Mouse (Mus musculus): ENCODE data around the gene Cog1.
"Not testable (repeated sequence)": the region's sequence is repeated elsewhere in the genome, so short reads cannot be mapped to it uniquely, and the experiment has no call there.

Cog1 gene

DNA sequence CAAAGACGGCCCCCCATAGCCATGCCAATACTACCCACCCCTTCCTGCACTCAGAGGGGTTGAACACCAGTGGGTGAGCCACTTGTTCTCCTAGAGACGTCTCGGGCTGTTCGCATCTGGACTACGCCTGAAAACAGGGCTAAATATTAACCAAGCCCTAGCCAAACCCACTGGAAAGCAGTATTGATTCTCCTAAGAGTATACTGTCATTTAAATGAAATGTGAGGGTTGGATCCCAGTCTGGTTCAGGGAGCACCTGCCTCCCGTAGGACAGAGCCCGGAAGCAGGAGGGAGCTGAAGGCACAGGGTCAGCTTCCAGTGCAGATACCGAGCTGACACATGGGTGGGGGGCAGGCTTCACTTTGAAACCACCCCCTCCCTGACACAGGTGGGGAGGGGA, 17.1 kb upstream of the Cog1 start:
- DNase-seq (ENCODE audit: low spot score in 2 of 2) = no peak

DNA sequence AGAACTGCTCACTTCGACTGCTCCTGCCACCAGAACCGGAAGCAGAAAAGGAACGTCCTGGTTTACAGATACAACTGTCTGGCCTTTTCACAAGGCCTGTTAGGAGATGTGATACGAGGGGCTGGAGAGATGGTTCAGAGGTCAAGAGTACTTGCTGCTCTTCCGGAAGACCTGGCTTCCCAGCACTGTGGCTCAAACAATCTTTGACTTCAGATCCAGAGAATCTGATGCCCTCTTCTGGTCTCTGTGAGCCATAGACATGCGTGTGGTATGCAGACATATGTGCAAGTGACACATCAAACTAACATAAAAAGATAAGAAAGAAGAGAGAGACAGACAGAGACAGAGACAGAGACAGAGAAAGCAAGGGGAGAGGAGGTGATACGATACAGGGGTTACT, 16.7 kb upstream of the Cog1 start:
- DNase-seq (ENCODE audit: low spot score in 2 of 2) = no peak

DNA sequence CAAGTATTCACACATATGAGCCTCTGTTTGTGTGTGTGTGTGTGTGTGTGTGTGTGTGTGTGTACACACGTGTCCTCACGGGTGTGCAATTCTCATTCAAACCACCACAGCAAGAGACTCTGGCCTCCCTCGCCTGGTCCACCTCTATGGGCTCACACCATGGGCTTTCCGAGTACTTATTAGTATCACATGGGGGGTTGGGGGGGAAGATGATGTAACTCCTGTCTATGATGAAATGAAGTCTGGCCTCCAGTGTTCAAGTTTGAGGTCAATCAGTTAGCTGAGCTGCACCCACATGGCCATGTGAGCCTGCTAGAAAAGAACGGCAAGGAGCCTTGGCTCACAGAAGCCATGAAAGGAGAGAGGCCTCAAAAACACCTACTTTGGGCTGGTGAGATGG, 15.6 kb upstream of the Cog1 start:
- DNase-seq (ENCODE audit: low spot score in 2 of 2) = no peak

DNA sequence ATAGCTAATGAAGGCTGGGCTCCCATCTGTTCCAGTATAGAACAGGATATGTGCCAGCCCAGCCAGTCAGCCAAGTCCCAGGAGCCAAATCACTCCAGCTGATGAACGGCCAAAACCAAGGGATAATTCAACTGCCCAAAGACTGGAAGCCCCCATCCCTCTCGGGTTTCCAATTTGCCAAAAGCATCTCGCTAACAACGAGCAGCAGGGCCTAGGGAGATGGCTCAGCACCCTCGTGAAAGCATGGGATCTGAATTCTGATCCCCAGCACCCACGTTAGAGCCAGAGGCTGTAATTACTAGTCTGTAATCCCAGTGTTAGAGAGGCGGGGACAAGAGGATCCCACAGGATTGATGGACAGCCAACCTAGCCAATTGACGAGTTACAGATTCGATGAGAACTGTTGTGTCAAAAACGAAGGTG, 14.3 kb upstream of the Cog1 start:
- no peak for DNase-seq (ENCODE audit: low spot score in 2 of 2)

DNA sequence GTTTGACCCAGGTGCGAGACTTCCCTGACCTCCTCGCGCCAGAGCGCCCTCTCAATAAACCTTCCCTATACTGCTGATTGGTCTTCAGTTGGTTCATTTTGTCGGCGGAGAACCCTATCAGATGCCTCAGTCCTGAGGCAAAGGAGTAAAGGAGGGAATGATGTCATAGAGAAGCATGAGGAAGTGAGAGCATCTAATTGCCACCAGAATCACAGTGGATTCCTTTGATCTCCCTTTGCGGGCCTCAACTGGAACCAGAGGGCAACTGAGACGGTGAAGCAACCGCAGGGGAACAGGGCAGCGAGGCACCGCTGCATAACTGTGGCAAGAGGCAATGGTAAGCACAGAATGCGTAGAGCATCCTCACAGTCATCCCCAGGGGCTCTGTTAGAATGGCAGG, 10.3 kb upstream of the Cog1 start:
- DNase-seq (ENCODE audit: low spot score in 2 of 2) = no peak

DNA sequence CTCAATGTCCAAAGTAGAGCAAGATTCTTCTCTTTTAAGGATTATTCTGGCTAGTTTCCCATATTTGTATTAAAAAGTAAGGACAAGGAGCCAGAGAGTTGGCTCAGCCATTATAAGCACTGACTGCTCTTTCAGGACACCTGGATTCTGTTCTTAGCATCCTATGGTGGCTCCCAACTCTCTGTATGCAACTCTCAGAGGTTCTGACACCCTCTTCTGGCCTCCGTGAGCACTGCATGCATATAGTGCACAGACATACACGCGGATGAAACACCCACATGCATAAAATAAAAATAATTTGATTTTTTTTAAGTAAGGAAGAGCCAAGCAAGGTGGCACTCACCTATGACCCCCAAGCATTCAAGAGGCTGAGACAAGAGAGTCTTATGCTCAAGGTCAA, 3.8 kb upstream of the Cog1 start:
- no peak for DNase-seq (ENCODE audit: low spot score in 2 of 2)

DNA sequence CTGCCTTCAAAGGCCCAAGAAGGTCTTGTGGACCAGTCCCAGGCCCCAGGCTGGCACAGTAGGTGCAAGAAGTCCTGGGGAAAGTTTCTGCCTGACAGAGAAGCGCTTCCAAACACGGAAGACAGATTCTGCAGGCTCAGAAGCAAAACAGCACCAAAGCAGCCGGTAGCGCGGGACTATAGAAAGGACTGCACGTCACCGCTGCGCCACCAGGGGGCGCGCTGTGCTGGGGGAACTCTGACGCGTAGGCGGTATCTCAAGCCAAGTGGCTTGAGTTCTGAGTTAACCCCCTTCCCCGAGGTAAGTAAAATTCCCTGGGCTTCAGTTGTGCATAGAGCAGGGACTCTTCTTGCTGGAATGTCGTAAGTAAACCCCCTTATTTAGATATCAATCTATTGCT, 817 bp upstream of the Cog1 start:
- peak; percentile 87 to 93 for DNase-seq (ENCODE audit: low spot score in 2 of 2)

DNA sequence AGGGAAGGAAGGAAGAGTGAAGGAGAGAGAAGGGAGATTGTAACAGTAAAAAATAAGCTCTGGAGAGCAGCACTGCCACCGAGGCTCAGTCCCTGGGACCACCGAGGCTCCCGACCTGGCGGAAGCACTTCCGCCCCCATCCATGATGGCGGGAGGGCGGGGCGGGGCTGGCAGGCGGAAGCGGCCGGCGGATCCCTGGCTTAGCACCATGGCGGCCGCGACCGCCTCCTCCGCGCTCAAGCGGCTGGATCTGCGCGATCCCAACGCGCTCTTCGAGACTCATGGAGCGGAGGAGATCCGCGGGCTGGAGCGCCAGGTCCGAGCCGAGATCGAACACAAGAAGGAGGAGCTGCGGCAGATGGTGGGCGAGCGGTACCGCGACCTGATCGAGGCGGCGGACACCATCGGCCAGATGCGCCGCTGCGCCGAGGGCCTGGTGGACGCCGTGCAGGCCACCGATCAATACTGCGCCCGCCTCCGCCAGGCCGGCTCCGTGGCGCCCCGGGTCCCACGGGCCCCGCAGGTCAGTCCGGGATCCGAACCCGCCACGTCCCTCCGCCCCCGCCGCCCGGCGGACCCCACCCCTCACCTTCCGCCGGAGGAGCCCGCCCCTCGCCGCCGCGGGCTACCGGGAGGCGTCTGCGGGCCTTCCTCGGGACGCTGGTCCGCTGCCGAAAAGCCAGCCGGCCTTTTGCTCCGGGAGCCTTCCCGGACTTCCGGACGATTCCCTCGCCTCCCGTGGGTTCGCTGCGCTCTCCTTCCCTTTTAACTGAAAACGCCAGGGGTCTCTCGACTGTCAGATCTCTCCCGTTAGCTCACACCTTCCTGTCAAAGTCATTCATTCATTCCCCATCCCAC, 613 bp downstream of the Cog1 start, which contains the start of gene Slc39a11:
Gene Slc39a11, minus strand, starts transcription at position 727 of the 858 bp plus-strand sequence.
- peak; percentile 75 to 81 for DNase-seq (ENCODE audit: low spot score in 2 of 2)

DNA sequence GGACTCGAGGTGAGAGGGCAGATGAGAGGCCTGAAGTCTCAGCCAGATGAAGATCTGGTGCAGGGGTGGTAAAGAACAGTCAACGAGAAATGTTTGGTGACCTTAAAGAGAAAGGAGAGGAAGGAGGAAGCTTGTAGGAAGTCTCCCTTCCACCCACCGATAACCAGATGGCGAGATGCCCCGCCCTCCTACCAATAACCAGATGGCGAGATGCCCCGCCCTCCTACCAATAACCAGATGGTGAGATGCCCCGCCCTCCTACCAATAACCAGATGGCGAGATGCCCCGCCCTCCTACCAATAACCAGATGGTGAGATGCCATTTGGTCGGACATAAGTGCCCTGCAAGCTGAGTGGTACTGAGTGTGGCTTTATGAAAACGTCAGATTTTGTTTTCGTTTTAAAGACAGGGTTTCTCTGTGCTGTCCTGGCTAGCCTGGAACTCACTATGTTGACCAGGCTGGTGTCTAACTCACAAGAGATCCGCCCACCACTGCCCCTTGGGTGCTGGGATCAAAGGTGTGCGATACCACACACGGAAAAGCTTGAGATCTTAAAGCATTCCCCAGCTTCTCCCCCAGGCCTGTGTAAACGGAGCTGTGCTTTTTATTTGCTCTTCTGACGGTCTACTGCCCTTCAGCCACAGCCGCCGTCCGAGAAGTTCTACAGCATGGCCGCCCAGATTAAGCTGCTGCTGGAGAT, 2.4 kb downstream of the Cog1 start:
- peak in 1 of 2 experiments; percentile 68 for DNase-seq (ENCODE audit: low spot score in 2 of 2)

DNA sequence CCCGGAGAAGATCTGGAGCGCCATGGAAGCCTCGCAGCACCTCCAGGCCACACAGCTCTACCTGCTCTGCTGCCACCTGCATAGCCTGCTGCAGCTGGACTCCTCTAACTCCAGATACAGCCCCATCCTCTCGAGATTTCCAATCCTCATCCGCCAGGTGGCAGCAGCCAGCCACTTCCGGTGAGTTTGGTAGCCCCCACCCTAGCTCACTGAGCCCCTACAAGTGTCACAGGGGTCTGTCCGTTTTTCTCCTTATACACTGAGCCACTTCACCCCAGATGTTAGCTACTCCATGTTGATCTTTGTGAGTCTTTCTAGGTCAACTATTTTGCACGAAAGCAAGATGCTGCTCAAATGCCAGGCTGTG, 2.9 kb downstream of the Cog1 start:
- DNase-seq (ENCODE audit: low spot score in 2 of 2) = peak in 1 of 2 experiments; percentile 51

DNA sequence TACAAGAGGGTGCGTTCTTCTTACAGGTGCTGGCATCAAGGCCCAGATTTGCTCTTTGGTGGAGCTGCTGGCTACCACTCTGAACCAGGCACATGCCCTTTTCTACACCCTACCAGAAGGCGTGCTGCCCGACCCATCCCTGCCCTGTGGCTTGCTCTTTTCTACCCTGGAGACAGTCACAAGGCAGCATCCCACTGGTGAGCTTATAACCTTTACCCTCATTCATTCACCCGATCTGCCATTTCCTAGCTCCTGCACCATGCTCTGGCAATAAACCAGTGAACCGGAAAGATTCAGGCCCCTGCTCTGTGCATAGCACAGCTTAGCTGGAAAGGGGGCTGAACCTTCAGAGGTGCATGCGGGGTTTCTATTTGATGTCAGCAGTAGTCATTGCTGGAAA, 3.5 kb downstream of the Cog1 start:
- DNase-seq (ENCODE audit: low spot score in 2 of 2) = no peak

DNA sequence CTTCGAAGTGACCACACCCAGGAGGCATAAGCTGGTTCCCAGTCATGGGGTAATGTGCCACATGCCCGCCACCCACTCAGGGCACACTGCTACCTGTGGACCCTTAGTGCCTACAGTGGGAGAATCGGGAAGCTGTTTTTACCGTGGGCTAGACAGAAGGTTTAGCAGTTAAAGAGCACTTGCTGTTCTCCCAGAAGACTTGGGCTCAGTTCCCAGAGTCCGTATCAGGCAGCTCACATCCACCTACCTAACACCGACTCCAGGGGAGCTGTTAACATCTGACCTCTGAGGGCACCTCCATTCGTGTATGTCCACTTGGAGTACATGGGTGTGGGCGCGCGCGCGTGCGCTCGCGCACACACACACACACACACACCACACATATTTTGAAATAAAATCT, 5.1 kb downstream of the Cog1 start:
- DNase-seq (ENCODE audit: low spot score in 2 of 2) = no peak

DNA sequence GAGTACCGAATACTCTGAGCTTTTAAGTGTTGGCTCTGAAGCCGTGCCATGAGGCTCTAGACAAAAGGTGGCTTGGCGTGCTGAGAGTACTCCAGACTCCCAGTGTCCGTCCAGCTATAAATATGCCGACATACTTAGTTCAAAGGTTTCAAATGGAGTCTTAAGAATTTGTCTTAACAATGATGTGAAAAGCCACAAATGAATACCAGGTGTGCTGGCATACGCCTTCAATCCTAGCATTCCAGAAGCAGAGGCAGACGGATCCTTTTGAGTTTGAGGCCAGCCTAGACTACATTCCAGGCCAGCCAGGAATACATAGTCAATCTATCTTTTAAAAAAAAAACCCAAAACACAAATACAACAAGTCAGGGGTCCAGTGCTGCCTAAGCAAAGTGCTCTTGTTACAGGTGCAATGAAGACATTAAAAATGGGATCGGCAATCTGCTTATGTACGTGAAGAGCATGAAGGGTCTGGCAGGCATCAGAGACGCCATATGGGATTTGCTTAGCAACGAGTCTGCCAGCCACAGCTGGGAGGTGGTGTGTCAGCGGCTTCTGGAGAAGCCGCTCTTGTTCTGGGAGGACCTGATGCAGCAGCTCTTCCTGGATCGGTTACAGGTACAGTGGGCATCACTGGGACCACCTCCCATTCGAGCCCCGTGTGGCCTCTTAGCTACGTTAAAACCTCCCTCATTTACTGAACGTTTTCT, 5.7 kb downstream of the Cog1 start:
- no peak for DNase-seq (ENCODE audit: low spot score in 2 of 2)

DNA sequence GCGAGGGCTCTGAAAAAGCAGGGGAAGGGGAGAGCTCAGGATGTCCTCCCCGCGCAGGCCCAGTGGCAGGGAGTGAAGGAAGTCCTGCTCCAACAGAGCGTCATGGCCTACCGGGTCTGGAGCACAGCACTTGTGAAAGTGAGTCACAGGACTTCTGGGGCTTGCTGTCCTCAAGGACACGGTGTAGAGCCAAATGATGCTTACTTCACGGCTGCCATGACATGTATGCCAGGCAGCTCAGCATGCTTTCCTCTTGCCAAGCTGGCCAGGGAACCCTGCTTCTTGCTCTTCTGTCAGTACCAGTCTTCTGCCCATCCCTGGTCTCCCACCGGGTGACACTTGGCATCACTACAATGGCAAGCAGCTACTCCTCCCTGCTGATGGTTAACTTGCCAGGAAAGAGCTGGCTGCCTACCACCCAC, 7.6 kb downstream of the Cog1 start:
- DNase-seq (ENCODE audit: low spot score in 2 of 2) = no peak

DNA sequence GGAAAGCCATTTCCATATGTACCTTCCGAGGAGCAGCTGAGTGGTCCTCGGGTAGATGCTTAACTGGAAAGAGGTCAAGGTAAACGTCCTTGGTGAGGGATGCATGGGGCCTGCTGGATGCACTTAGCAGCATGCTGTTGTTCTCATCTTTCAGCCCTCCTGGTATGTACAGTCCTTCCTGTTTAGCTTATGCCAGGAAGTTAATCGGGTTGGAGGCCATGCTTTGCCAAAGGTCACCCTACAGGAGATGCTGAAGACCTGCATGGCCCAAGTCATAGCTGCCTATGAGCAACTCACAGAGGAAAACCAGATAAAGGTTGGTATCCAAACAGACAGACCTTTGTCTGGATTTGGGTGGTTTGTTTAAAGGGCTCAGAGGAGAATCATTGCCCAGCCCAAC, 8.3 kb downstream of the Cog1 start:
- no peak for DNase-seq (ENCODE audit: low spot score in 2 of 2)

DNA sequence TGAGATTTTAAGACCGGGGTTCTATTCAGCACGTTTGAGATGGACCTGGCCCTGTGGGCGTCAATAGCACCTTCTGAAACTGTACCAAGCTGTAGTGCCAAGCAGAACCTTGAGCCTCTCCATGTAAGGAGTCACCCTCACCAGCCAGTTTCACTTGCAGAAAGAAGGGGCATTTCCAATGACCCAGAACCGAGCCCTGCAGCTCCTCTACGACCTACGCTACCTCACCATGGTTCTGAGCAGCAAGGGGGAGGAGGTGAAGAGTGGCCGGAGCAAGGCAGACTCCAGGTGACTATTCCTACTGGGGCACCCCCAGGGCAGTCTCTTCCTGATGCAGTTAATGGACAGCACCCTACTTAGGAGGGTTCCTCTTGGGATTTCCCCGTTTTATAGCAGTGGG, 9.3 kb downstream of the Cog1 start:
- DNase-seq (ENCODE audit: low spot score in 2 of 2) = no peak

DNA sequence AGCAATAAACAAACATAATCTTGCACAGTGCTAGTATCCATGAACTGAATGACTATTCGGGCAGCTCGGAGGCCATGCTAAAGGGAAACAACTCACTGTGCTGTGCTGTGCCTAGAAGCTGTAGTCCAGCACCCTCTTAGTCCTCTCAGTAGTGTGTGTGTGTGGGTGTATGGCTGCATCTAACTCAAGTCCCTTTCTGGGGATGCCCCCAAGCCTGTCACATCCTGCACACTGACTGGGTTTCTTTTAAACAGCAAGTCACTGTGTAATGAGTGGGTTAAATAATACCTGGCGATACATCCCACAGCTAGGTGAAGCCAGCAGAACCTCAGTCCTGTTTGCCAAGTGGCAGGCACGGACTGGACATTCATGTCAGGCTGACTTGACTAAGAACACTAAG, 9.8 kb downstream of the Cog1 start:
- no peak for DNase-seq (ENCODE audit: low spot score in 2 of 2)

DNA sequence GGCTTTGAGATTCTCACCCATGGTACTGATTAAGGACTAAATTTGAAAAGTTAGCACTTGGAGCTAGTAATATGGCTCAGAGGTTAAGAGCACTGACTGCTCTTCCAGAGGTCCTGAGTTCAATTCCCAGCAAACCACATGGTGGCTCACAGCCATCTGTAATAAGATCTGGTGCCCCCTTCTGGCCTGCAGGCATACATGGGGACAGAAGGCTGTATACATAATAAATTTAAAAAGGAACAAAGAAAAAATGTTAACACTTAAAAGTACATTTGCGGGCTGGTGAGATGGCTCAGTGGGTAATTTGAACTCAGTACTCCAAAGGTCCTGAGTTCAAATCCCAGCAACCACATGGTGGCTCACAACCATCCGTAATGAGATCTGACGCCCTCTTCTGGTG, 11.2 kb downstream of the Cog1 start:
- DNase-seq (ENCODE audit: low spot score in 2 of 2) = not testable (repeated sequence)

DNA sequence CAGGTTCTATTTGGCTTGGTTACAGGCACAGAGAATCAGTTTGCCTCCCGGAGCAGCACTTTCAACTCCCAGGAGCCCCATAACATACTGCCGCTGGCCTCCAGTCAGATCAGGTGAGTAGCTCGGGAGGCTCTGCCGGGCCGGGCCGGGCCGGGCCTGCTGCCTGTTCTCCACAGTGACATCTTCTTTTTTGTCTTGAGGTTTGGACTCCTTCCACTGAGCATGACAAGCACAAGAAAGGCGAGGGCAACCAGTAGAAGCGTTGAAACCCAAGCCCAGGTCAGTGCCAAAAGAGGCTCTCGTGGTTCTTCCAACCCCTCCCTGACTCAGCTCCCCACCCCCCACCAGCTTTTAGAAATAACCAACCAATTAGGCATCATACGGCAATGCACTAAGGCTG, 12.0 kb downstream of the Cog1 start:
- no peak for DNase-seq (ENCODE audit: low spot score in 2 of 2)

DNA sequence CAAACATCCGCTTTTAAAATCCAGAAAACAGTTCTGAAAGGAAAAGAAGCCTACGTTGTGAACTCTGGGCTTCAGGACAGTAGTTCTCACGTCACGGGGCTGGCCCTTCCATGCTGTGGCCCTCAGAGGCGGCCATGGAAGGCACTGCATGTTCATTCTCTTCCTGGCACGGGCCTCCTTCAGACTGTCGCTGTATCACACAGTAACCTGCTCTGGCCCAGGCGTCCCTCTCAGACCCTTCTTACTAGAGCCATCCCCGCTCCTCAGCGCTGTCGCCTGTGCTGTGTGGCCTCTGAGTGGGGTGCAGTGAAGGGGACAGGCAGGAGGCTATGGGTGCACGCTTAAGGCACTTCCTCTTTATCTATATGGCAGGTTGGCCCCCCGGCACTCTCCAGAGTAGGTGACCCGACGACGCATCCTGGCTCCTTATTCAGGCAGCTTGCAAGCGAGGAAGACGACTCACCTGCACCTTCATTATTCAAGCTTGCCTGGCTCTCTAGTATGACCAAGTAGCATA, 12.9 kb downstream of the Cog1 start:
- no peak for DNase-seq (ENCODE audit: low spot score in 2 of 2)

DNA sequence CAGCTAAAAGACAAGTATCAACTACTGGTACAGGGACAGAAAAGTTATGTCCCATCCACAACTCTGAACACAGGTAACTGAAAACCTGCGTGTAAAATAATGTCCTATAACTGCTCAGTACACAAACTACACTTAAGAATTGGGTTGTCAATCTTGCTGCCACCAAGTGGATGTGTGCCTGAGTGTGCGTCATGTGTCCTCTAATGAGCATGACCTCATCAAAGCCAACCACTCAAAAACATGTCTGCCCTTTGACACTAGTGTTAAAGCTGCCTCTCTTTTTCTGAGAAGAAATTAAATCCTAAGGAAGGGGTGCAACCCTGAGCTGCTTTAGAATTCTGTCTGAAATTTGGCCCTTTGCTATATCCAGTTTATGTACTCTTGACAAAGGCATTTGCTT, 15.3 kb downstream of the Cog1 start:
- no peak for DNase-seq (ENCODE audit: low spot score in 2 of 2)

DNA sequence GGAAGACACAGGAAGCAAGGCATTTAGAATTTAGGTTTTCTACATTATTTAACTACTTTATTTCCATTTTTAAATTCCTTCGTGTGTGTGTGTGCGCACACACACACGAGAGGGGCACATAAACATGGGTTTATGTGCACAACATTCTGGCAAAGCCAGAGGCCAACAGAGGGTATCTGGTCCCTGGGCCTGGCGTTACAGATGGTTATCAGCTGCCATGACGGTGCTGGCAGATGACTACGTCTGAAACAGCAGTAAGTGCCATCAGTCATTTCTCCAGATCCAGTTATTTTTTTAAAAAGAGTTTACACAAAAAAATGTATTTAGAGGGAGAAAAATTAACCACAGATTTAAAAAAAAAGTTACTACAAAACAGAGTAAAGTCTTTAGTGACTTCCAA, 17.2 kb downstream of the Cog1 start:
- DNase-seq (ENCODE audit: low spot score in 2 of 2) = no peak
